Mouse (Mus musculus) forebrain, embryonic 14.5 days (tissue): ENCODE measurements around the gene Nxn. TPM values are rescaled to one million over a fixed set of nuclear protein-coding genes. Genes with fewer than 3 reads are reported as not detected.

Experiments used
- ATAC-seq: fragments of 200-750 bp; cut with Nextera tagmentation; 2 replicates; pipeline ENCODE4 v1.8.0; 2017; ENCODE audit warnings: mild to moderate bottlenecking, moderate library complexity
- DNase-seq: peaks from one replicate; pipeline ENCODE4 v3.0.0-alpha.2; 2015; ENCODE audit warnings: low spot score
- H3K27ac ChIP-seq: fragments of 300-500 bp; sonication (generic); 2 replicates; pipeline ENCODE4 v1.5.1; 2014; ENCODE audit warnings: low read depth, mild to moderate bottlenecking, control low read depth, low read length, moderate library complexity
- H3K27me3 ChIP-seq: fragments of 300-500 bp; sonication (generic); replicated peaks from 2 replicates; pipeline ENCODE4 v1.6.1; 2014; ENCODE audit warnings: low read length, control low read depth, mixed read lengths; ENCODE audit not compliant: control insufficient read depth, insufficient read depth
- H3K36me3 ChIP-seq: fragments of 300-500 bp; sonication (generic); 2 replicates; pipeline ENCODE4 v1.6.1; 2014; ENCODE audit warnings: low read length, control low read depth; ENCODE audit not compliant: control insufficient read depth, insufficient read depth
- H3K4me1 ChIP-seq: fragments of 300-500 bp; sonication (generic); 2 replicates; pipeline ENCODE4 v1.6.1; 2014; ENCODE audit warnings: antibody characterized with exemption, low read length, control low read depth; ENCODE audit not compliant: control insufficient read depth, insufficient read depth
- H3K4me2 ChIP-seq: fragments of 300-500 bp; sonication (generic); 2 replicates; pipeline ENCODE4 v1.6.1; 2014; ENCODE audit warnings: mild to moderate bottlenecking, control low read depth, low read length
- H3K4me3 ChIP-seq: fragments of 300-500 bp; sonication (generic); 2 replicates; pipeline ENCODE4 v1.5.1; 2014; ENCODE audit warnings: low read depth, low read length, control low read depth
- H3K9ac ChIP-seq: fragments of 300-500 bp; sonication (generic); 2 replicates; pipeline ENCODE4 v1.6.1; 2014; ENCODE audit warnings: mild to moderate bottlenecking, low read length, control low read depth, moderate library complexity
- H3K9me3 ChIP-seq: fragments of 300-500 bp; sonication (generic); replicated peaks from 2 replicates; pipeline ENCODE4 v1.6.1; 2016; ENCODE audit warnings: low read length, control low read depth, mixed read lengths; ENCODE audit not compliant: control insufficient read depth
- WGBS: fragments of 180-500 bp; shearing (Covaris S2); extraction: QIAGEN DNeasy Blood & Tissue Kit; methylation state at CpG from one replicate; pipeline ENCODE4 v1.1.7; 2014; 5-methylcytosine and 5-hydroxymethylcytosine counted together
- polyA plus RNA-seq: library from polyadenylated mRNA; unstranded; fragments of >200 nt; fragmentation: Nextera tagmentation; extraction: Ambion mirVana; gene quantifications from 2 replicates; pipeline ENCODE4 v1.2.1, GENCODE M21; 2014

The Nxn gene
- polyA plus RNA-seq, 1 experiment from 2014 or later, result 21.2 TPM

DNA sequence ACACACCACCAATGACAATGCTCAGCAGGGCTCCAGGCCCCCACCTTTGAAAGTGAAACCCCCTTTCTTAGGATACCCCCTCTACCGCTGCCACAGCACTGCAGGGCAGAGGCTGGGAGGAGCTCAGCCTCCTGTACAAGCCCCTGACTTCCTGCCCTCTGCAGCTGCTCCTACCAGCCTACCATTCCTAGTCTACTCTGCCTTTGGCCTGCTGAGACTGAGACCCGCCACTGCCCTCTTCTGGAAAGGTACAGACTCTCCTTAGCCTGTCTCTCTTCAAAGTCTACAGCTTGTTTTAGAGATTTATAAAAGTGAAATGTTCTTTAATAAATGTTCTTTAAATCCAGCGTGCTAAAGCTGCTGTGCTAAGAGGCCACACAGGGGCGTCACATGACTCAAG is 30.1 kb upstream of the Nxn start:
- Histone ChIP-seq H3K4me3 (no peak overlapping the region), H3K4me1 (peaks cover 2% of the 10 kb centered on the region; the same call in 1 of the 2 replicates), H3K9me3 (no peaks in the 10 kb centered on the region), H3K4me2 (no peak overlapping the region), H3K27me3 (no peaks in the 10 kb centered on the region), H3K27ac (no peak overlapping the region), H3K9ac (no peak overlapping the region), H3K36me3 (peaks cover 35% of the 10 kb centered on the region)
- WGBS, result 70% methylated on average over 4 of the region's 4 CpGs
- DNase-seq (no peak), ATAC-seq (no peak)

GRCm38 (mm10) chr11:76427781-76428180 is 28.8 kb upstream of the Nxn start:
- no peak overlapping the region for H3K4me2 ChIP-seq
- peaks cover 2% of the 10 kb centered on the region; the same call in 1 of the 2 replicates for H3K4me1 ChIP-seq
- H3K27me3 ChIP-seq, result no peaks in the 10 kb centered on the region
- no peaks in the 10 kb centered on the region for H3K9me3 ChIP-seq
- no peak for DNase-seq
- H3K27ac ChIP-seq, result no peak overlapping the region
- H3K36me3 ChIP-seq, result peaks cover 43% of the 10 kb centered on the region
- WGBS, result 83% methylated on average over 3 of the region's 3 CpGs
- no peak for ATAC-seq
- no peak overlapping the region for H3K9ac ChIP-seq
- no peak overlapping the region for H3K4me3 ChIP-seq

- Histone ChIP-seq H3K9ac (no peak overlapping the region), H3K4me2 (no peak overlapping the region), H3K36me3 (peaks cover 53% of the 10 kb centered on the region), H3K4me1 (peaks cover 2% of the 10 kb centered on the region; the same call in 1 of the 2 replicates), H3K27me3 (no peaks in the 10 kb centered on the region), H3K4me3 (no peak overlapping the region), H3K9me3 (no peaks in the 10 kb centered on the region), H3K27ac (0 out of 2 replicates have a peak overlapping the region, but pooled peaks have one; percentile 14)
- DNase-seq (peak; percentile 30), ATAC-seq (peak; percentile 52; the same call in 1 of the 2 replicates)
- 61% methylated on average over 6 of the region's 6 CpGs for WGBS
These were observed 26.8 kb upstream of the Nxn start for GRCm38 (mm10) chr11:76425749-76426148.

DNA sequence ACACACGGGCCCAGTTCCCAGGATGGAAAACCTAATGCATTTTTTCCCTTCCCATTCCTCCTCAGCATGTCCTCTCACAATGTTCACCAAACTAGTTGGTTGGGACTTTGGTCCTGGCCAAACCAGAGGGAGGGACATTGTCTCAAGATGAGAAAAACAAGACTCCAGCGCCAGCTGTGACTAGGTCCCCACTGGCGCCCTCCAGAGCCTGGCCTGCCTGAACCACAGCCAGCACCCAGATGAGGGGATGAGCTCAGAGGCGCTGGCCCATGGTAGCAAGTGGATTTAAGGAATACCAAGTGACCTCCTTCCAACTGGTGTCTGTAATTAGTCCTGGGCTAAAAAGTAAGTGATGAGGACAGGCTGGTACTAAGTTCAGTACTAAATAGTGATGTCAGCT is 22.0 kb upstream of the Nxn start:
- WGBS, result 74% methylated on average over 4 of the region's 4 CpGs
- Histone ChIP-seq H3K4me1 (peaks cover under 1% of the 10 kb centered on the region; the same call in 1 of the 2 replicates), H3K4me3 (no peak overlapping the region), H3K4me2 (no peak overlapping the region), H3K27ac (no peak overlapping the region), H3K36me3 (peaks cover 94% of the 10 kb centered on the region), H3K9me3 (no peaks in the 10 kb centered on the region), H3K27me3 (no peaks in the 10 kb centered on the region), H3K9ac (no peak overlapping the region)
- DNase-seq (no peak), ATAC-seq (no peak)

GRCm38 (mm10) chr11:76419179-76419578 is 20.2 kb upstream of the Nxn start:
- Histone ChIP-seq H3K4me3 (no peak overlapping the region), H3K4me1 (no peaks in the 10 kb centered on the region), H3K27me3 (no peaks in the 10 kb centered on the region), H3K4me2 (no peak overlapping the region), H3K36me3 (peaks cover 95% of the 10 kb centered on the region), H3K27ac (0 out of 2 replicates have a peak overlapping the region, but pooled peaks have one; percentile 11), H3K9me3 (no peaks in the 10 kb centered on the region), H3K9ac (no peak overlapping the region)
- ATAC-seq (no peak), DNase-seq (no peak)
- WGBS, result 70% methylated on average over 4 of the region's 4 CpGs

- Histone ChIP-seq H3K4me1 (no peaks in the 10 kb centered on the region), H3K9me3 (no peaks in the 10 kb centered on the region), H3K9ac (no peak overlapping the region), H3K4me3 (no peak overlapping the region), H3K4me2 (no peak overlapping the region), H3K36me3 (peaks cover 90% of the 10 kb centered on the region), H3K27ac (no peak overlapping the region), H3K27me3 (no peaks in the 10 kb centered on the region)
- WGBS, result 74% methylated on average over 8 of the region's 8 CpGs
- ATAC-seq, result no peak
- DNase-seq, result peak; percentile 36
These were observed 19.5 kb upstream of the Nxn start for GRCm38 (mm10) chr11:76418423-76418822.

DNA sequence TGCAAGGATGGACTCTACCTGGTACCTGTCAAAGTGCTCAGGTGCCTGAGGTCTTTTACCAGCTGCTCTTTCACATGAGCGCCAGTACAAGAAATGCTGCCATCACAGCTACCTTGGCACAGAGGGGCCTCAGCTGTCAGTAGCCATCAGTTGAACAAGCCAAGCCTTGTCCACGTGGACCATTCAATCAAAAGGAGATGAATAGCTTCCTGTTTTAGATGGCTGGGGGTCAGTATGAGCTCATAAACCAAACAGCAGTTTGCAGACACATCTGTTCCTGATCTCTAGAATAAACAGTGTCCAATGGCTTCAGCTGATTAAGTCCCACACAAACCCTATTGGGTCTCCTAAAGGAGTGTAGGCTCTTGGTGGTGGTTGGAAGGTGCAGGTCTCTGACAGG is 17.0 kb upstream of the Nxn start:
- H3K27me3 ChIP-seq, result no peaks in the 10 kb centered on the region
- no peak overlapping the region for H3K4me2 ChIP-seq
- H3K4me1 ChIP-seq, result no peaks in the 10 kb centered on the region
- no peaks in the 10 kb centered on the region for H3K9me3 ChIP-seq
- H3K36me3 ChIP-seq, result peaks cover 75% of the 10 kb centered on the region
- H3K27ac ChIP-seq, result no peak overlapping the region
- DNase-seq, result no peak
- H3K4me3 ChIP-seq, result no peak overlapping the region
- H3K9ac ChIP-seq, result no peak overlapping the region
- ATAC-seq, result no peak
- WGBS, result 71% methylated on average over 2 of the region's 2 CpGs

DNA sequence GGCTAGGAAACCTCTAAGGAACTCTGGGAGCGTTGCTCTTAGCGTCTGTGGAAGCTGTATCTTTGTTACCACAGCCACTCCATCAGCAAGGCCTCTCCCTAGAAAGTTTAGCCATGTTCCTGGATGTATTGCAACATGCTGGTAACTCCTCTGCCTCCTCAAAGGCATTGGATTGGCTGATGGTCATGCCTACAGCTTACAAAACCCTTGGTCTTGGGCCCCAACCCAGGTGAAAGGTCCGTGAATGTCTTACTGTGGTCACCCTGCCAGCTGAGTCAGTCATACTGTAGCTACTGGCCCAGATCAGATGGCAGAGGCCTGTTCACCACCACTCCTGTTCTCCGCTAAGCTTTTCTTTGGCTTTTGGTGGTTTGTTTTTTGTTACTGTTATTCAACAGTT is 16.1 kb upstream of the Nxn start:
- H3K4me1 ChIP-seq, result no peaks in the 10 kb centered on the region
- ATAC-seq, result no peak
- peaks cover 70% of the 10 kb centered on the region for H3K36me3 ChIP-seq
- no peak overlapping the region for H3K4me2 ChIP-seq
- DNase-seq, result no peak
- WGBS, result 91% methylated on average over 4 of the region's 4 CpGs
- no peak overlapping the region for H3K27ac ChIP-seq
- no peak overlapping the region for H3K4me3 ChIP-seq
- H3K9me3 ChIP-seq, result no peaks in the 10 kb centered on the region
- no peak overlapping the region for H3K9ac ChIP-seq
- no peaks in the 10 kb centered on the region for H3K27me3 ChIP-seq

DNA sequence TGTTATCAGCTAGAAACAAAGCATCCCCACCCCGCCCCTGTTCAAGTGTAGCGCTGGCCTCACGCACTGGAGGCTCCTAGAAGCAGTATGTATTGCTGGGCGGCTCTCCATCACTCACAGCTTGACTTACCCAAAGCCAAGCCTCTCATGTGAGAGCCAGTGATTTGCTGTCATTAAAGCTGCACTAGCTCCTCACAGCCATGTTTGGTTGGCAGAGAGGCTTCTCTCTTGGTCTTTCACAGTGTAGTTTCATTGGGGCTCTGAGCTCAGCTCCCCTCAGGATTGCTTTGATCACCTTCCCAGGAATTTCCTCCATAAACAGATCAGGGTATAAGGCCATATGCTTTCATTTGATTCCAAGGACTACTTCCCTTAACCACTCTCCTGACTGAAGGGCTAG is 14.3 kb upstream of the Nxn start:
- H3K27me3 ChIP-seq, result no peaks in the 10 kb centered on the region
- ATAC-seq (no peak), DNase-seq (peak; percentile 42)

More for the DNA sequence above, 14.3 kb upstream of the Nxn start:
- peaks cover 52% of the 10 kb centered on the region for H3K36me3 ChIP-seq
- WGBS, result 80% methylated on average over 4 of the region's 4 CpGs
- no peak overlapping the region for H3K9ac ChIP-seq
- no peaks in the 10 kb centered on the region for H3K9me3 ChIP-seq
- no peak overlapping the region for H3K4me3 ChIP-seq
- H3K27ac ChIP-seq, result no peak overlapping the region
- no peak overlapping the region for H3K4me2 ChIP-seq
- no peaks in the 10 kb centered on the region for H3K4me1 ChIP-seq
